Mouse (Mus musculus) hindbrain, embryonic 12.5 days (tissue): ENCODE results near the gene Tns3. TPM values are rescaled to one million over a fixed set of nuclear protein-coding genes. Genes with fewer than 3 reads are reported as not detected.
A peak's percentile ranks its signal among the peaks of the same experiment; 100 is the strongest.
"Not testable (repeated sequence)": the region's sequence is repeated elsewhere in the genome, so short reads cannot be mapped to it uniquely, and the experiment has no call there.

Source experiments
- ATAC-seq: fragments of 200-750 bp; cut with Nextera tagmentation; 2 replicates; pipeline ENCODE4 v1.8.0; 2017; ENCODE audit warnings: moderate TSS enrichment; ENCODE audit not compliant: low FRiP score
- H3K27ac ChIP-seq: fragments of 300-500 bp; sonication (generic); 2 replicates; pipeline ENCODE4 v1.5.1; 2016; ENCODE audit warnings: mild to moderate bottlenecking
- H3K27me3 ChIP-seq: fragments of 300-500 bp; sonication (generic); 2 replicates; pipeline ENCODE4 v1.6.1; 2016; ENCODE audit warnings: mild to moderate bottlenecking
- H3K36me3 ChIP-seq: fragments of 300-500 bp; sonication (generic); 2 replicates; pipeline ENCODE4 v1.6.1; 2016; ENCODE audit warnings: mild to moderate bottlenecking
- H3K4me1 ChIP-seq: fragments of 300-500 bp; sonication (generic); 2 replicates; pipeline ENCODE4 v1.6.1; 2016
- H3K4me2 ChIP-seq: fragments of 300-500 bp; sonication (generic); replicated peaks from 2 replicates; pipeline ENCODE4 v1.6.1; 2016; ENCODE audit warnings: mild to moderate bottlenecking
- H3K4me3 ChIP-seq: fragments of 300-500 bp; sonication (generic); 2 replicates; pipeline ENCODE4 v1.5.1; 2016; ENCODE audit warnings: mild to moderate bottlenecking
- H3K9ac ChIP-seq: fragments of 300-500 bp; sonication (generic); 2 replicates; pipeline ENCODE4 v1.6.1; 2016; ENCODE audit warnings: mild to moderate bottlenecking, moderate library complexity
- H3K9me3 ChIP-seq: fragments of 300-500 bp; sonication (generic); replicated peaks from 2 replicates; pipeline ENCODE4 v1.6.1; 2016; ENCODE audit warnings: mild to moderate bottlenecking
- WGBS: fragments of 180-500 bp; shearing (Covaris S2); methylation state at CpG from one replicate; pipeline ENCODE4 v1.1.7; 2016; 5-methylcytosine and 5-hydroxymethylcytosine counted together
- polyA plus RNA-seq: library from polyadenylated mRNA; unstranded; fragments of >200 nt; fragmentation: Nextera tagmentation; extraction: Ambion mirVana; gene quantifications from 2 replicates; pipeline ENCODE4 v1.2.1, GENCODE M21; 2016

The Tns3 gene
- polyA plus RNA-seq, 1 experiment from 2014 or later, result 15.9 TPM

DNA sequence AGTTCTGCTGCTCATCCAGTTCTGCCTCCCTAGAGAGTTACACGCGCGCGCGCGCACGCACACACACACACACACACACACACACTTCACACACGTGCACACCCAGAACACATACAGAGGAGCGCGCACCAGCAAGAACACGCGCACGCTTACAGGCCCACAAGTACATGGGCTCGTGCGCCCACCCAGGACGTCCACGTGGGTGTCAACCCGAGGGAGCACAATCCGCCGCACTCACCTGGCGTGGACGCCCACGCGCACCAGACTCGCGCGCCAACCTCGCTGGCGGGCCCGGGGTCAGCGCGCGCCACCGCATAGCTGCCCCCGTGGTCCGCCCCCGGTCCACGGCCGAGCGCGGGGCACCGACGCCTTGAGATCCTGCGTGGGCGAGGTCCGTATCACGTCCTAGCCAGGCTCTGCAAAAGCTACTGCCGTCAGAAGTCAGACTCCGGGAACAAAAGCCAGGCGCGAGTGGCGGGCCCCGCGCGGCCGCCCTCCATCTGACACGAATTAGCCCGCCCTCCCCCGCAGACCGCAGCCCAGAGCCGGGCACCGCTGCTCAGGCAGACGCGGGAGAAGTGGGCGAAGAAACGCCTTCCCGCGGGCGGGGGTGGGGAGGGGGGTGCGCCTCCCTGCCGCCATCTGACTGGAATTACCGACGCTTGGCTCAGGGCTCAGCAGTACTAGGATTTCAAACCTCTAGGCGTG lies 40.0 kb downstream of the Tns3 start:
- peak; percentile 78 for ATAC-seq
- Histone ChIP-seq H3K4me1 (peaks cover 36% of the 10 kb centered on the region), H3K27me3 (peaks cover 16% of the 10 kb centered on the region), H3K9ac (peak overlapping the region; percentile 78), H3K4me2 (peak overlapping the region; percentile 99), H3K4me3 (peak overlapping the region; percentile 76), H3K27ac (peak overlapping the region; percentile 66), H3K36me3 (no peaks in the 10 kb centered on the region), H3K9me3 (no peaks in the 10 kb centered on the region)
- under 1% methylated on average over 70 of the region's 74 CpGs for WGBS

DNA sequence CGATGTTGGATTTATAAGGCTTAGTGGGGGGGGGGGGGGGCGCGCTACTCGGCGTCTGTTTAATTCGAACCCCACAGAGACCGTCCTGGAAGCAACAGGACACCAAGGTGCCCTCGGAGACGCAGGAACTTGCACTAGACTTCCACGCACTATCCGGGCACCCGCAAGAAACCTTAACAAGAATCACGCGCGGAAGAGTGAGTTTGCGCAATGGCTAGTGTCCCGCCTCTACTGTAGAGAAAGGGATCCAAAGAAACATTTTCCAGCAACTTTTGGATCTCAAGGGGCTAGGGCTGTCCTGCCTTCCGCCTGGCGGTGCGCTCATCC lies 40.5 kb downstream of the Tns3 start:
- 6% methylated on average over 20 of the region's 20 CpGs for WGBS
- Histone ChIP-seq H3K36me3 (no peaks in the 10 kb centered on the region), H3K9me3 (no peaks in the 10 kb centered on the region), H3K4me3 (peak overlapping the region; percentile 76), H3K4me2 (peak overlapping the region; percentile 99), H3K27me3 (peaks cover 16% of the 10 kb centered on the region), H3K27ac (peak overlapping the region; percentile 66; the same call in 1 of the 2 replicates), H3K9ac (peak overlapping the region; percentile 78), H3K4me1 (peaks cover 36% of the 10 kb centered on the region)
- ATAC-seq, result no peak

DNA sequence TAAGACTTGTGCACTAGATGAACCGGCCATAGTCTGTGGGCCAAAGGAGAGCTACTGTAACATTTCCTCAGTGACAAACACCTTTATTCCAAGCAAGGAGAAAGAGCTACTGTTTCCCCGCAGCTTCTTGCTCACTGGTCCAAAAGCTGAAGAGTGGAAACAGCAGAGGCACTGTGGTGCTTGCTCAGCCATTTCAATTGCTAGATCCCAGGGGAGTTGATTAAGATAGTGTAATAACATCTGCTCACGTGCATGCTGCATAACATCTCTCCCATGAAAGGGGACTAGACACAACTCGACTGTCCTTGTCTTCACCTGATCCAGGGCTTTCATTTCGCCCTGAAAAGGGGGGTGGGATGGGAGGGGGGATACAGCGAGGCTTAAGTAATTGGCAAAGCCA lies 41.7 kb downstream of the Tns3 start:
- no peak overlapping the region for H3K9ac ChIP-seq
- no peaks in the 10 kb centered on the region for H3K9me3 ChIP-seq
- peaks cover 16% of the 10 kb centered on the region for H3K27me3 ChIP-seq
- peak overlapping the region; percentile 99 for H3K4me2 ChIP-seq
- H3K4me3 ChIP-seq, result 0 out of 2 replicates have a peak overlapping the region, but pooled peaks have one; percentile 76
- H3K27ac ChIP-seq, result no peak overlapping the region
- no peaks in the 10 kb centered on the region for H3K36me3 ChIP-seq
- 0 out of 2 replicates have a peak, but pooled peaks have one; percentile 43 for ATAC-seq
- peaks cover 31% of the 10 kb centered on the region for H3K4me1 ChIP-seq
- WGBS, result 46% methylated on average over 6 of the region's 6 CpGs

DNA sequence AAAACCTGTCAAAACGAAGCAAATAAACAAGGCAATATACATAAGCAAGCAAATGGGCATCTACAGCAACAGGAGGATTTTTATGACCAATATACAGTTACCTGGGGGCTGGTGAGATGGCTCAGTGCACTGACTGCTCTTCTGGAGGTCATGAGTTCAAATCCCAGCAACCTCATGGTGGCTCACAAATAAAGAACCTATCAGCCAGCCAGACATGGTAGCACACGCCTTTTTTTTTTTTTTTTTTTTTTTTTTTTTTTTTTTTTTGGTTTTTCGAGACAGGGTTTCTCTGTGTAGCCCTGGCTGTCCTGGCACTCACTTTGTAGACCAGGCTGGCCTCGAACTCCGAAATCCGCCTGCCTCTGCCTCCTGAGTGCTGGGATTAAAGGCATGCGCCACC lies 45.2 kb downstream of the Tns3 start:
- not testable (repeated sequence) for H3K4me3 ChIP-seq, H3K27ac ChIP-seq, H3K9me3 ChIP-seq, H3K9ac ChIP-seq, H3K27me3 ChIP-seq, H3K36me3 ChIP-seq, H3K4me2 ChIP-seq, ATAC-seq
- 92% methylated on average over 6 of the region's 7 CpGs for WGBS
- H3K4me1 ChIP-seq, result peaks cover 13% of the 10 kb centered on the region

DNA sequence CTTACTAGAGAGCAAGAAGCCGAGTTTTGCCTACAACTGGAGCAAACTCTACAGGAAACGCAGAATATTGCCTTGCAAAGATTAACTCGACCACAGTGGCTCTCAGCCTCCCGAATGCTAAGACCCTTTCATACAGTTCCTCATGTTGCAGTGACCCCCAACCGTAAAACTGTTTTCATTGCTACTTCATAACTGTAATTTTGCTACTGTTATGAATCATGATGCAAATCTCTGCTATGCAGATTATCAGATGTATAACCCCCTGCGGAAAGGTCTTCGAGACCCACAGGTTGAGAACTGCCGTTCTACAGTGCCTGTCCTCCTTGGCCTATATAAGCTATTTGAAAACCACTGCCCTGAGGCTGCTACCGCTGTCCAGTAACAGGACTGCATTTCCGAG lies 46.0 kb downstream of the Tns3 start:
- Histone ChIP-seq H3K4me1 (peaks cover 8% of the 10 kb centered on the region), H3K36me3 (no peaks in the 10 kb centered on the region), H3K27ac (no peak overlapping the region), H3K9me3 (no peaks in the 10 kb centered on the region), H3K4me2 (no peak overlapping the region), H3K9ac (no peak overlapping the region), H3K4me3 (no peak overlapping the region), H3K27me3 (peaks cover 5% of the 10 kb centered on the region; the same call in 1 of the 2 replicates)
- WGBS, result 76% methylated on average over 10 of the region's 10 CpGs
- no peak for ATAC-seq

DNA sequence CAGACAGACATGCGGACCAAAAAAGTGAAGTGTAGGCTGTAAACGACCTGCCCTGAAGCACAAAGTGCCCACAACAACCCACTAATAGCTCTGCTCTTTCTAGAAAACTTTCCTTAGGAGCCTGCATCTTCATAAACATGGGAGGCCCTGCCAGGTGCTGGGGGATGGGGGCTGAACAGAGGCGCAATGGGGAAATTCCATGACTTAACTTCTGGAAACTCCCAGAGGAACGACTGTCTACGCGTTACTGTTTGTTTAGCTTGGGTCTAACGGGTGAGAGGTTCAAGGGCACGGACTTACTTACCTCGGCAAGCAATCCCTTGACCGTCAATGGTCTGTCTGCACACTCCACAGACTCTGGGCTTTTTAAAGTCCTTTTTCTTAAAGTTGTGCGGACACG lies 48.9 kb downstream of the Tns3 start:
- no peak overlapping the region for H3K4me2 ChIP-seq
- H3K27me3 ChIP-seq, result no peaks in the 10 kb centered on the region
- no peaks in the 10 kb centered on the region for H3K9me3 ChIP-seq
- ATAC-seq, result no peak
- no peak overlapping the region for H3K9ac ChIP-seq
- no peaks in the 10 kb centered on the region; the same call in 1 of the 2 replicates for H3K36me3 ChIP-seq
- H3K27ac ChIP-seq, result no peak overlapping the region
- H3K4me1 ChIP-seq, result no peaks in the 10 kb centered on the region
- H3K4me3 ChIP-seq, result no peak overlapping the region
- 73% methylated on average over 12 of the region's 12 CpGs for WGBS

DNA sequence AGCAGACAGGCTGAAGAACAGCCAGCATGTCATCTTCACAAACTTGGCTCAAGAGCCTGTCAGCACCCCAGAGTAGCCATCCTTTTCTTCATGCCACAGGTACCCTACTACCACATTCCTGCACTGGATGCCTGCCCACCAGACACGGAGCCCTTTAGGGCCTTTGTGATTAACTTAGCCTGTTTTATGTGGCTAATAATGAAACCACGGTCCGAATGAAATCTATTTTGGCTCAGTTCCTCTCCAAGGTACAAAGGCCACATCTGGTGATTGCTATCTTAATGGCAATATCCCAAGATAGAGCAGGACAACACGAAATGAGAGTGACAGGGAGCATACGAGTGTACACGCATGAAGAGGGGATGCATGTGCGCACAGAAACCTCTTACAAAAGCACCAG lies 53.9 kb downstream of the Tns3 start:
- WGBS, result 78% methylated on average over 7 of the region's 7 CpGs

DNA sequence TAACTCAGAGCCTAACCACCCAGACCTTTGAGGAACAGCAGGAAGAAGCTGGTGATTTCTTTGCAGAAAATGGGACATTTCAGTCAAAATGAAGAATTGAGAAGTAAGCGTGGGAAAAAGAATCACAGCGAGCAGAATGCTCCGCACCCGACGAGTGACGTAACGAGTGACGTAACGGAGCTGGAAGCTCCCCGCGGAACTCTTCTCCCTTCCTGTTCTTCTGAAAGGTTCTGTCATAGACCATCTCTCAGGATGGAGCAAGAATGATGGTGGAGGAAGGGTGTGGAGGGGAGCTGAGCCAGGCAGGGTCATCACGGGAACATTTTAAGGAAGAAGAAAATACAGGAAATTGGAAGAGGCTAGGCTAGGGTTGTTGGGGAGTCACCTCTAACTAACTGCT lies 54.5 kb downstream of the Tns3 start:
- H3K4me3 ChIP-seq, result no peak overlapping the region
- ATAC-seq, result no peak

More for the DNA sequence above, 53.9 kb downstream of the Tns3 start:
- Histone ChIP-seq H3K27me3 (no peaks in the 10 kb centered on the region), H3K4me3 (no peak overlapping the region), H3K9me3 (no peaks in the 10 kb centered on the region), H3K36me3 (no peaks in the 10 kb centered on the region; the same call in 1 of the 2 replicates), H3K4me2 (no peak overlapping the region), H3K4me1 (no peaks in the 10 kb centered on the region), H3K27ac (no peak overlapping the region), H3K9ac (no peak overlapping the region)
- no peak for ATAC-seq

DNA sequence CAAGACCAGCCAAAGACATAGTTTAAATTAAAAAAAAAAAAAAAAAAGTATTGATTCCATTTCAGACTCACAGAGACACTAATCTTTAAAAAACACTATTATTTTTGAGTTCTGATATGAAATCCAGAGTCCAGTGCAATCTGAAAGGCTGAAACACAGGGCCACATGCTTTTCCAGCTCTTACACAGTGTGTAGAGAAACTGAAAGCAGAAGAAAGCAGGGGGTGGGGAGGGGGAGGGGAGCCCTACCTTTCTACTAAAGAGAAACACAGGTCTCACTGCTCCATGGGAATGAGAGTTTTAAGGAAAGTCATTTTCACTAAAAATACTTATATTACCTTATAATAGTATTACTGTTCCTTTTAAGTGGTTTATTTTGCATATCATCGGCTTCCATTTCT lies 57.2 kb downstream of the Tns3 start:
- 100% methylated on average over 1 of the region's 1 CpGs for WGBS
- ATAC-seq, result no peak
- no peak overlapping the region for H3K4me3 ChIP-seq
- H3K27ac ChIP-seq, result no peak overlapping the region
- no peaks in the 10 kb centered on the region for H3K27me3 ChIP-seq
- H3K9ac ChIP-seq, result no peak overlapping the region
- no peak overlapping the region for H3K4me2 ChIP-seq
- no peaks in the 10 kb centered on the region; the same call in 1 of the 2 replicates for H3K4me1 ChIP-seq
- H3K36me3 ChIP-seq, result no peaks in the 10 kb centered on the region
- H3K9me3 ChIP-seq, result no peaks in the 10 kb centered on the region

More for the DNA sequence above, 54.5 kb downstream of the Tns3 start:
- Histone ChIP-seq H3K9me3 (no peaks in the 10 kb centered on the region), H3K27ac (no peak overlapping the region), H3K9ac (no peak overlapping the region), H3K4me1 (no peaks in the 10 kb centered on the region), H3K27me3 (no peaks in the 10 kb centered on the region), H3K36me3 (no peaks in the 10 kb centered on the region; the same call in 1 of the 2 replicates), H3K4me2 (no peak overlapping the region)
- 91% methylated on average over 12 of the region's 12 CpGs for WGBS

DNA sequence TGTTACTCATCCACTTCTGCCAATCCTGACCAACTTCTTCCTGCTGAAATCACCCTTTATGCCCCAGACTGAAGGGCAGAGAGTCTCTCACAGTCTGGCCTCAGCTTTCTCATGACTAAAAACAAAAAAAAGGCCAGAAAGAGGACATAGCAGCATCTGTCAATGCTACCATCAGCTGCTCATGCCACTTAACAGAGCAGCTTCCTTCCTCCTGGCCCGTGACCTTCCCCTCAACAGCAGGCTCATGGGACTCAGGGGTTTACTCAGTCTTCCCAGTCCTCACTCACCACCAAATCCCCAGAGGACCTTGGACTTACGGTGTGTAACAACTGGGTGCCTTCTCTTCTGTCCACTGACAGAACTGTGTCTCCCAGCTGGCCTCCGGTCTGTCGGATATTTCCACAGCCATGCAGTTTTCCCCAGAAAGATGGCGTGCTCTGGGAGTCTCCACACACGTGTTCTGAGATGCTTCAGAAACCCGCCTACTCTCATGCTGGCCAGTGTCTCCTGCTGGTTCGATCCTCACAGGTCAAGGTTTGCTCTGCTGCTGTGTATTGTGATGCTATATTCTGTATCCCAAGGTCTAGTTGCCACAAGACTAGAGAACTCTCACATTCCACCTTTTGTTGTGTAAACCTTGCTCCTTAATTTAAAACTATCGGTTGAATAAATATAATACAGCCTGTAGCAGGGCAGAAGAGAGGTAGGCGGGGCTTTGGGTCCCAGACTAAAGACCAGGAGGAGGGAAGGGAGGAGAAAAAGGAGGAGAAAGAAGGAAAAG lies 59.4 kb downstream of the Tns3 start:
- no peak for ATAC-seq
- H3K9ac ChIP-seq, result no peak overlapping the region
- H3K4me2 ChIP-seq, result no peak overlapping the region
- H3K27ac ChIP-seq, result no peak overlapping the region
- no peak overlapping the region for H3K4me3 ChIP-seq
- no peaks in the 10 kb centered on the region for H3K27me3 ChIP-seq
- H3K9me3 ChIP-seq, result no peaks in the 10 kb centered on the region
- no peaks in the 10 kb centered on the region for H3K36me3 ChIP-seq
- WGBS, result 82% methylated on average over 10 of the region's 10 CpGs
- peaks cover 16% of the 10 kb centered on the region for H3K4me1 ChIP-seq

DNA sequence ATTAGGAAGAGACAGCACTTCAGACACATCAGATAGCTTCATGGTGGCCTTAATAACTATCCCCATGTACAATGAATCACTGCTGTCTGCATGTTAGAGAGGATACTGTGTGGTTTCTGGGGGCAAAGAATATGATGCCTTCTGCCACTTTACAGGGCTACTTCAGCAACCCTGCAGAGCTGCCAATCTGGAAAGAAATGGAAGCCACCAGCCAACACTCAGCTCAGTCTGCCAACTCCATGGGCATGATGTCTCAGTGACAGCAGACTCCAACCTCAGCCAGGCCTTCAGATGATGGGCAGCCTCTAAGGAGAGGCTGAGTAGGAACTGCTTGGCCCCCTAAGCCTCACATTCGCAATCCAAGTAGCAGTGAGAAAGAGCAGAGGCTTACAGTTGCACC lies 61.7 kb downstream of the Tns3 start:
- no peak overlapping the region for H3K9ac ChIP-seq
- no peak overlapping the region for H3K4me2 ChIP-seq
- peaks cover 16% of the 10 kb centered on the region for H3K4me1 ChIP-seq
- no peaks in the 10 kb centered on the region for H3K36me3 ChIP-seq
- H3K27ac ChIP-seq, result no peak overlapping the region
- WGBS, result 78% methylated on average over 1 of the region's 1 CpGs
- ATAC-seq, result no peak
- no peak overlapping the region for H3K4me3 ChIP-seq
- no peaks in the 10 kb centered on the region; the same call in 1 of the 2 replicates for H3K27me3 ChIP-seq
- H3K9me3 ChIP-seq, result no peaks in the 10 kb centered on the region

DNA sequence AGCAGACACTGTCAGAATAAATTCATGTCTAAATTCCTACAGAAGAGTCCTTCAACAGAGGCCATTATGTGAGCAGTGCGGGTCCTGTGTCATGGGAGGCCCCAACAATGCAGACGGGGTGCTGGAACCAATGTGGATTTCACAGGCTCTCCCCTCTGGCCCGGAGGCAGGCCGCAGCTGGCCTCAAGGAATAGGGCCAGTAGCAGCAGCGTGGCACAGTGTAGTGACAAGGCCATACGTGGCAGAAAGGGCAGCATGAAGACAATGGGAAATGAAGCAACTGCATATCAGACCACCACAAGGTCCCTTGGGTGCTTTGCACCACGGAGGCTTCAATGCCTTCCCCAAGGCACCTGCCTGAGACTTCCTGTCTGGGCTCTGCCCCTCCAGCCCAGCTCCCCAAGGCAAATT lies 62.9 kb downstream of the Tns3 start:
- Histone ChIP-seq H3K9ac (no peak overlapping the region), H3K27me3 (no peaks in the 10 kb centered on the region; the same call in 1 of the 2 replicates), H3K9me3 (no peaks in the 10 kb centered on the region), H3K4me2 (no peak overlapping the region), H3K27ac (0 out of 2 replicates have a peak overlapping the region, but pooled peaks have one; percentile 31), H3K4me1 (peaks cover 16% of the 10 kb centered on the region), H3K4me3 (no peak overlapping the region), H3K36me3 (no peaks in the 10 kb centered on the region)
- peak; percentile 84 for ATAC-seq
- 20% methylated on average over 7 of the region's 7 CpGs for WGBS
